Mouse (Mus musculus) hindbrain, embryonic 12.5 days (tissue): ENCODE measurements around the gene Gm29554. TPM values are rescaled to one million over a fixed set of nuclear protein-coding genes. Genes with fewer than 3 reads are reported as not detected.
"Not testable (repeated sequence)": the region's sequence is repeated elsewhere in the genome, so short reads cannot be mapped to it uniquely, and the experiment has no call there.

Experiments used
- ATAC-seq: fragments of 200-750 bp; cut with Nextera tagmentation; 2 replicates; pipeline ENCODE4 v1.8.0; 2017; ENCODE audit warnings: moderate TSS enrichment; ENCODE audit not compliant: low FRiP score
- H3K27ac ChIP-seq: fragments of 300-500 bp; sonication (generic); 2 replicates; pipeline ENCODE4 v1.5.1; 2016; ENCODE audit warnings: mild to moderate bottlenecking
- H3K27me3 ChIP-seq: fragments of 300-500 bp; sonication (generic); 2 replicates; pipeline ENCODE4 v1.6.1; 2016; ENCODE audit warnings: mild to moderate bottlenecking
- H3K36me3 ChIP-seq: fragments of 300-500 bp; sonication (generic); 2 replicates; pipeline ENCODE4 v1.6.1; 2016; ENCODE audit warnings: mild to moderate bottlenecking
- H3K4me1 ChIP-seq: fragments of 300-500 bp; sonication (generic); 2 replicates; pipeline ENCODE4 v1.6.1; 2016
- H3K4me2 ChIP-seq: fragments of 300-500 bp; sonication (generic); replicated peaks from 2 replicates; pipeline ENCODE4 v1.6.1; 2016; ENCODE audit warnings: mild to moderate bottlenecking
- H3K4me3 ChIP-seq: fragments of 300-500 bp; sonication (generic); 2 replicates; pipeline ENCODE4 v1.5.1; 2016; ENCODE audit warnings: mild to moderate bottlenecking
- H3K9ac ChIP-seq: fragments of 300-500 bp; sonication (generic); 2 replicates; pipeline ENCODE4 v1.6.1; 2016; ENCODE audit warnings: mild to moderate bottlenecking, moderate library complexity
- H3K9me3 ChIP-seq: fragments of 300-500 bp; sonication (generic); replicated peaks from 2 replicates; pipeline ENCODE4 v1.6.1; 2016; ENCODE audit warnings: mild to moderate bottlenecking
- WGBS: fragments of 180-500 bp; shearing (Covaris S2); methylation state at CpG from one replicate; pipeline ENCODE4 v1.1.7; 2016; 5-methylcytosine and 5-hydroxymethylcytosine counted together
- polyA plus RNA-seq: library from polyadenylated mRNA; unstranded; fragments of >200 nt; fragmentation: Nextera tagmentation; extraction: Ambion mirVana; gene quantifications from 2 replicates; pipeline ENCODE4 v1.2.1, GENCODE M21; 2016

Gene Gm29554
- not detected in 2 replicates for polyA plus RNA-seq

- not testable (repeated sequence) for H3K4me1 ChIP-seq, H3K9ac ChIP-seq, ATAC-seq, H3K9me3 ChIP-seq, H3K36me3 ChIP-seq, H3K27ac ChIP-seq, H3K4me2 ChIP-seq, H3K4me3 ChIP-seq, H3K27me3 ChIP-seq
- WGBS = no CpG with 5 or more reads among the region's 6 CpGs
Measured at GRCm38 (mm10) chrY:12273632-12274031, at the start of gene Gm29554. Gene Gm29554, plus strand, starts transcription at chrY:12273932.

Other genes starting within 250 kb of the Gm29554 start
- gene Gm20812, start 108.0 kb downstream of the Gm29554 start, polyA plus RNA-seq = not detected in 2 replicates